Mouse (Mus musculus) heart, postnatal 25 days (tissue): ENCODE measurements around the gene Iars. TPM values are rescaled to one million over a fixed set of nuclear protein-coding genes. Genes with fewer than 3 reads are reported as not detected.

Experiments used
- DNase-seq: peaks from one replicate; pipeline ENCODE4 v3.0.0; 2022; ENCODE audit warnings: low spot score
- intact Hi-C: fragments of 180-260 bp; cut with DNase I; formaldehyde crosslinking; loops from one replicate; pipeline ENCODE4 v1.15.1; 2025
- total RNA-seq, 2 experiments: library from RNA; stranded (reverse); gene quantifications; 2 replicates each; pipeline ENCODE4 v1.2.3; 2021

The Iars gene
- total RNA-seq, result 10 to 100 TPM; 62.4 to 62.6 TPM

DNA sequence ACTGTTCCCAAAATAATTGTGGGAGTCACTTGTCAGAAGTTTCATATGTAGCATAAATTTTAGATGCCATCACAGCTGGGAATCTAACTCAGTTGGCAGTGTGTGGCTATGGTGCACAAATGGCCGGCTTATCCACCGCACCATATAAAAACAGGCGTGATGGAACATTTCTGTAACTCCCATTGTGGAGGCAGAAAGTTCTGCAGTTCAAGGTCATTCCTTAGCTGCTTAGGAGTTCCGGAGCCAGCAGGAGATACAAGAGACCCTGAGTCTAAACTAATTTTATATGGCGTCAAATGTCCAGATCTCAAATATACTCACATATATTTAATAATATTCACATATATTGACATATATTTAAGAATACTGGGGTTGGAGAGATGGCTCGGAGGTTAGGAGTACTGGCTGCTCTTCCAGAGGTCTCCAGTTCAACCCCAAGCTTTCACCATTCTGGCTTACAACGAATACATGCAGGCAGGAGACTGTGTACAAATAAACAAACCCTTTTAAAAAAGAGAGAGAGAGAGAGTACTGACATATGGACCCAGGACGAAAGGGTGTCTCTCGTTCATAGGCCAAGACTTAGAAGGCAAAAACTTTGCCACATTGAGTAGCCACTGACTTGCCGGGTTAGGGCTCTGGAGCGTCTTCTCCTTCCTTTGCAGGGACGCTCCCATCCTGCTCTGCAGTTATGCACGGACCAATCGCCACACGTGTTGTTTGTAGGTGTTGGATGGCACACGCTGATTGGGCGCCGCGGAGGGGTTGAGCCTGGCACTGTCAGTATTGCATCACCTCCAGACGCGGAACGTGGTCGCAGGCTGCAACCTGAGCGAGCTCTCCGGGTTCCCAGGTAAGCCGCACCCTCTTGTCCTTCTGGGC, at the start of gene Iars:
TSS of gene Iars (plus strand) at position 750 of the 882 bp plus-strand sequence.
- DNase-seq, result peak; percentile 98
- intact Hi-C loops, result no loop called here

DNA sequence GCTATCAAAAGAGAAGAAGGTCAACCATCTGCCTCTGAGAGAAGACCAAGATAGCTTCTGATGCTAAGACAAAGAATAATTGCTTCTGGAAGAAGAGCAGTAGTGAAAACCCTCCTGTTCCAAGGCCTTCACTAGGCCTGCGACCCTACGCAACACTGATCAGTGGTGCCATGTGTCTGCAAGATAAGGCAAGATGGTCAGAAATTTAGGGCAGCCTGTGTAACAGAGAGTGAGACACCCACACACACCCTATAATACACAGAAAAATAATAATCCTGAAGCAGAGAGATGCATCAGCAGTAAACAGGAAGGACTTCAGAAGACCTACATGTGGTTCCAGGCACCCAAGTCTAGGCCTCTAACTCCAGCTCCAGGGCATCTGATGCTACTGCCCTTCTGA, 41.9 kb upstream of the Iars start:
- DNase-seq, result no peak
- intact Hi-C loops, result loop anchor here (5.0 kb wide), 2 partner anchors 78 to 303 kb away; no protein-coding TSS in a partner anchor

DNA sequence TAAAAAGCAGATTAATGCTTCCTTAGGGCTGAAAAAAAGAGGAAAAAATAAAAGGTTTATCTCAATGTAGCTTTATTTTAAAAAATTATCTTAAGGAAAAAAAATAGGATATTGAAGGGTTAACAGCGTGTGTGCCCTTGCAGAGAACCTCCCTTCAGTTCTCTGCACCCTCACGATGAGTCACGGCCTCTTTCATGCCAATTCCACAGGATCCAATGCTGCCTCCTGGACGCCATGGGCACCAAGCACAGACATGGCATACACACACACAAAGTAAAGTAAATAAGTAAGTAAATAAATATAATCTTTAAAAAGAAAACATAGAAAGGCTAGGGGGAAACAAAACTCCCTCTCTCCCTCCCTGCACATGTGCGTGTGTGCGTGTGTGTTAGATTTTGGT, 39.2 kb upstream of the Iars start:
- no peak for DNase-seq
- intact Hi-C loops, result loop anchor here (5.0 kb wide), 2 partner anchors 80 to 305 kb away; no protein-coding TSS in a partner anchor

DNA sequence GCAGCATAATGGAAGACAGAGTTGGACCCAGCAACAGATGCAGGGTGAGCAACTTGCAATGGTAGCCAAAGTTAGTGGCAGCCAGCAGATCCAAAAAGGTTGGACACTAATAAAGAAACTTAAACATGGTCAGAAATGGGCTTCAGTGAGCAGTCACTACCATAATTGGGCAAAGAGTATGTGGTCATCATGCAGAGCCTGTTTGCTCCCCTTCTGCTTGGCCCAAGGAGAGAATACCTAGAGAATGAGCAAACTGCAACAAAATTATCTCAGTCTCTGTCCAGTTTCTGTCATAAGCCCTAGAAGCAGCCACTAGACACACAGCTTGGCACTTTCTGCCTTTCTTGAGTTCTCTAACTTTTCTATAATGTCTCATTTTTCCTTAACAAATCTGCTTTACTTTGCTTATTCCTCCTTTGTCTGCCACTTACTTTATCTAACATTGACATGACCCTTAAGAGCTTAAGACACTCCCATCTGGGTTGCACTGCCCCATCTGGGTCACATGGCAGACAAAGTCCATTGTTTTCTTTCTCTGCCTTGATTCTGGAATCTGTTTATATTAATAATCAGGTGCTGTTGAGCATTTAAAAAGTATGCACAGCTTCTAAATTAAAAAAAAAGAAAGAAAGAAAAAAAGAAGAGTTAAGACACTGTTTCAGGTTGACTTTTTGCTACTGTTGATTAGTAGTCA, 38.1 kb upstream of the Iars start:
- DNase-seq, result no peak
- intact Hi-C loops, result loop anchor here (5.0 kb wide), 2 partner anchors 82 to 307 kb away; no protein-coding TSS in a partner anchor

DNA sequence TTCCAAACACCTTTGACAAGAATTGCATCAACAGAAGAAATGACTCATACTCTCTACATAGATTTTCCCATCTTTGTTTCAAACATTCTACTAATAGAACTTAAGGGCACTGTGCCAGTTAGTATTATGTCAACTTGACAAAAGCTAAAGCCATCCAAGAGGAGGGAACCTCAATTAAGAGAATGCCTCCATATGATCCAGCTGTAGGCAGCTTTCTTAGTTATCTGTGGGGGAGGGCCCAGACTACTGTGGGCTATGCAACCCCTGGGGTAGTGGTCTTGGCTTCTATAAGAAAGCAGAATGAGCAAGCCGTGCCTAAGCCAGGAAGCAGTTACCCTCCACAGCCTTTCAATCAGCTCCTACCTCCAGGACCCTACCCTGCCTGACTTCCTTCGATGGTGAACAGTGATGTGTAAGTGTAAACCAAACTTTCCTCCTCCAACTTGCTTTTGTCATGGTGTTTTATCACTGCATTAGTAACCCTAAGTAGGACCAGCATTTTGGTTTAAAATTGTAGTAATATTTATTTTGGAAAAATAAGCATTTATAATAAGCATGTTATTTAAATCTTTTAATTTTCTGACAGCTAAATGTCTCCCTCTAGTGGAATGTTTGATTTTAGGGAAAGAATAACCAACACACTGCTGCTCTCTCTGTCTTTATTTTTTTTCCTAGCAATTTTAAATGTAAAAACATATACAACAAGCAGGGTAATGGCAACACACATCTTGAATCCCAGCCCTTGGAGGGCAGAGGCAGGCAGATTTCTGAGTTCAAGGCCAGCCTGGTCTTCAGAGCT, 37.0 kb upstream of the Iars start:
- intact Hi-C loops, result loop anchor here (1.0 to 5.0 kb wide), 4 partner anchors 83 to 308 kb away; no protein-coding TSS in a partner anchor
- no peak for DNase-seq

DNA sequence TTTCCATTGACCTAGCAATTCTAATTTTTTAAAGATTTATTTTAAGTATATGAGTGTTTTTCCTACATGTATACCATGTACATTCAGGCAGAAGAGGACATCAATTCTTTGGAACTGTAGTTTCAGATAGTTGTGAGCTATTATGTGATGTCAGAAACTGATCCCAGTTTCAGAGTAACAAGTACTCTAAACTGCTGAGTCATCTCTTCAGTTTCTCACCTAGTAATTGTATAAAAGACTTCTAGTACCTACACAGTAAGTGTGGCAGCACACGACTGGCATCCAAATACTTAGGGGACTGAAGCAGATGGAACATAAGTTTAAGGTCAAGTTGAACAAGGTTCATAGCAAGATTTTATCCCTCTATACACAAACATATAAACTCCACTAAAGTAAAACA, 35.9 kb upstream of the Iars start:
- no peak for DNase-seq
- intact Hi-C loops, result loop anchor here (5.0 kb wide), 1 partner anchor 254 kb away; no protein-coding TSS in a partner anchor

DNA sequence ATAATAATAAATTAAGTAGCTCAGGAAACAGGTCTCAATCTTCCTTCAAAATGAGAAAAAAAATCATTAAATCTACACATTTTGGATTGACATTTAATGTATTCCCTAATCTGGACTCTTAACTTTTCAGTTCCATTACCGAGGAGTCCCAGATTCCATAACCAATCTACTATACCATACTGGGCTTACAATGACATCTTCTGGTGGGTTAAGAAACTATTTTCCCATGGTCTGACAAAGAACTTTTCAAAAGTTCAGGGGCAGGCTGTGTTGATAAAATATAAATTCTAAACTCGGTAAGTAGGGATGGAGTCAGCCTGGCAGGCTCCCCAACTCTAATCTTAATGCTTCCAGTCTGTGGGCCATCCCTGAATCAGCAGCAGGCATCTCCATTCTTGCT, 30.8 kb upstream of the Iars start:
- intact Hi-C loops, result loop anchor here (5.0 to 10.0 kb wide), 2 partner anchors 309 to 436 kb away; partner anchors contain the start of genes Bicd2 and Card19
- DNase-seq, result no peak

DNA sequence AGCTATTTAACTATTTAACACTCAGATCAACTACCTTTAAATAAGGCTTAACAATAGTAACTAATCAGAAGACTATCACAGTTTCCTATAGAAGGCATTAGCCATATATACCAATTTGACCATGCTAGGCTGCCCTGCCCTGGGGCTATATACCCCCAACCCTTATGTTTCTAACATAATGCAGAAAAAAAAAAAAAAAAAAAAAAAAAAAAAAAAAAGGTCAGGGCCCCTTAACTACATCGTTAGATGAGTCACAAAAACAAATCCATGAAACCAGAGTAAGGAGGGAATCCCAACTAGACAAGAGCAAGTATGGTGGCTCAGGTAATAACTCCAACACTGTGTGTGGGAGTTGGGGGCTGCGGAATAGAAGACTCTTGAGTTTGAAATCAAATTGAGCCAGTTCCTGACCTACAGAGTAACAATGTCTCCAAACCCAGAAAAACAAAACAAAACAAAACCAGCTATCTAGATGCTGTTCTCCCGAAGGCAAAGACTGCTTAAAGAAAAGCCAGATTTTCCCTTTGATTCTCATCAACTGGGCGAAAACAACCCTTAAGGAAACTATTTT, 30.0 kb upstream of the Iars start:
- intact Hi-C loops, result loop anchor here (5.0 to 10.0 kb wide), 2 partner anchors 310 to 437 kb away; partner anchors contain the start of genes Bicd2 and Card19
- DNase-seq, result no peak

DNA sequence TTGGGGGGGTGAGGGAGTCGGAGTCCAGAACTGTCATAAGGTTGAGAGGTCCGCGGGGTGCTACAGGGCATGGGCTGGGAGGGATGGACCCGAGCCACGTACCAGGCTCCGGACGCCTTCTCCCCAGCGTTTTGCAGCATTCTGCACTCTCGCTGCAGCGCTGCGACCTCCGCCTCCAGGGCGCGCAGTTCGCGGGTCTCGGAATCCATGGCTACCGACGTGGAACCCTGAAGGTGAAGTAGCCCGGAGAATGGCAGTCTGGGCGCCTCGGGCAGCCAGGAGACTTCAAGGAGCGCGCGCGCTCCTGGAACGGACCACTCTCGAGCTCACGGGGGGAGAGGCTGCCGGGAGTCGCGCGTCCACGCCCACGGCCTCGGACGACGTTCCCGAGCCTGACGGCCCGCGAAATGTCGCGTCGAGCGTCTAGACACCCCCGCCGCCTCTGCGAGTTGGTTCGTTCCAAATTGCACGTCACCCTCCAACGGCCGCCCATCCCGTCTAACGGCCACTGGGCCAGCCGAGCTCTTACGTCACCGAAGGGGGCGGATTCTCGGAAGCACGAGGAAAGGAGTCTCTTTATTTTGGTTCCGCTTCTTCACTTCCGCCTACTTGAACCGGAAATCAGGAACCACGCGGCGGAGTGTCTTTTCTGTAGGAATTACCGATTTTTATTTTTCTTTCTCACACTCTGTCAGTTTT, 29.3 kb upstream of the Iars start, which contains the start of the genes Cenpp and Nol8:
TSS of gene Cenpp (minus strand) at position 305 of the 699 bp plus-strand sequence.
TSS of gene Nol8 (plus strand) at position 598 of the 699 bp plus-strand sequence.
- peak; percentile 97 for DNase-seq
- intact Hi-C loops, result loop anchor here (5.0 to 10.0 kb wide), 2 partner anchors 310 to 438 kb away; partner anchors contain the start of genes Bicd2 and Card19

DNA sequence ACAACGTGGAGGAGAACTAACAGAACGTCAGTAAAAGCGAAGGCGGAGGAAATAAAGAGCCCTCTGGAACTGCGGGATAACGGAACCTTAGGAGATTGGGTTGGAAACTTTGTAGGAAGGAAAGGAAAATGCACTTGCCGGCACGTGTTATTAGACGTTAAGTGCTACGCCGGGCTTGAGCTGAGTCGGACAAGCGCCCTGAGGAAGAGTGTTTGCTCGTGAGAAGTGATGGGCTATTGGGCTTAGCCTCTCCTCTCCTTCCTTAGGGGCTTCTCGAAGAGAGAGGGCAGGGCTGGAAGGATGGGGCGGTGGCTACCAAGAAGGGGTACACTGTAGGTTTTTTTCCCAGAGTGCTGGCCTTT, 28.7 kb upstream of the Iars start:
- intact Hi-C loops, result loop anchor here (5.0 to 10.0 kb wide), 2 partner anchors 311 to 438 kb away; partner anchors contain the start of genes Bicd2 and Card19
- no peak for DNase-seq

DNA sequence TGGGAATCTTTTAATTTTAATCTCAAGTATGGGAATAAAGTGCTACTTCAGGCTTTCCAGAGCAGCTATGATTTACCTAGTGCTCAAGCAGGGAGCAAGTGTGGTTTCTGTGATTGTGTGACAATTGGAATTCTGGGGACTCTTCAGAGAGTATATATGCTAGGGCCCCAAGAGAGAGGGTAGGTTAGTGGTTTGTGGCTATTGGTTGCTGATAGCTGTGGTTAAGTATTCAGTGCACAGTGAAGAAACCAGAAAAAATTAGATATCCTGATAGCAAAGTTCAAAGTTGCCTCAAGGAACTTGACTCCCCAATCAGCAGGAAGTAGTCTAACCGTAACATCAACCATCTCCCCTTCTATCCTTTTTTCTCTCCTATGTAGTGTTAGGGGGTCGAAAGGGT, 4.1 kb upstream of the Iars start:
- DNase-seq, result no peak
- intact Hi-C loops, result no loop called here

DNA sequence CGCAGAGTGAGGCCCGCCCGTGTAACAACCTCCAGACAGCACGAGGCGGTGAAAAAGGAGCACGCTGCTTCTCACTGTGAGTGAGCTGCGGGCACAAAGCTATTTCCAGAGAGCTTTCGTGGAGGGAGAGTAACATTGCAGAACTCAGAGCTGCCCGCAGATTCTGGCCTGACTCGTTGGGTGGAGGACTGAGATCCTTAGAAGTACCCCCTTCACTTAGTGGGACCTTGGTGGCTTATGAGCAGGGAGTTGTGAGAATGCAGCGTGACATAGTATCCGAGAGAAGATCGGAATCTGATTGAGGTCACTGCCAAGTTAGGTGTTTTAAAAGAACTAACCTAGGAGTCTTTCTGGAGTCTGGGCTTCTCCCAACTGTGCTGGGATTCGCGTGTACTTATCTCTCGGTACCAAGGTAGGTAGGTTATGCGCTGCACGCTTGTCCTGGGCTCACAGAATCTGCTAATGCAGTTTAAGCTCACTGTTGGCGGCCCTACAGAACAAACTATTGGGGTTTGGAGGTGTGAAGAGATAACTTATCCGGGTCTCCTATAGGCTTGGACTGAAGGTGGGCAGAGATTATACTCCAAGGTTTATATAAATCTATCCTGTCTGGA, 440 bp downstream of the Iars start:
- DNase-seq, result no peak
- intact Hi-C loops, result no loop called here

DNA sequence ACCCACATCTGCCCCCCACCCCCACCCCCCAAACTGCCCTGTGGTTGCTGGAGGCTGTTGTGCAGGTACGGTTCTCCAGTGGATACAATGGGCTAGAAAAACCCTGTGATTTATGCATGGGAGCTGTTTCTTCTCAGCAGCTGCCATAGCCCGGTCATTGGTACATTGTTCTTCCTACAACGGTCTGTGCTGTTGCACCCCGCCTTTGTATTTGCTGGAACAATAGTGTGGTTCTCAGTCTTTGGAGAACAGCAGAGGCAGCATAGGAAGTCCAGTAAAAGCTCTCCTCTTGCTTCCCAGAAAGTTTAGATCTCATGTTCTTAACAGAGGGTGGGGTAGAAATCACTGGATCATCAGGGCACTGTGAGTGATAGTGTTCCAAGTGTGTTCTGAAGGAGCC, 2.4 kb downstream of the Iars start:
- intact Hi-C loops, result no loop called here
- DNase-seq, result no peak

DNA sequence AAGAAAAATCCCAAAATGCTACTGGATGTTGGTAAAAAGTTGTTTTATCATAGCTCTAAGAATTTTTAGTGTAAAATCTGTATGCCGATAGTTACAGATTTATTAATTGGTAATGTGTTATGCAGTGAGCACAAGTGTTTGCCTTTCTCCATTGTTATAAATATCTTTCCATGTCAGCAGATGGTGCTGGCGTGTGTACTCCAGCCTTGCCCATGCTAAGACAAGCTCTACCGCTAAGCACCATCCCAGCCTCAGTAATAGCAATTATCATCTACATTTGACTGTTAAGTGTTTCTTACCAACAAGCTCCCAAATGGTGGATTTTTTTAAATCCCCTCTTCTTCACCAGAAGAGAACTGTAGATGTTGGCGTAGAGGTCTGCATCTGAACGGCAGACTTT, 9.2 kb downstream of the Iars start:
- no peak for DNase-seq
- intact Hi-C loops, result no loop called here

DNA sequence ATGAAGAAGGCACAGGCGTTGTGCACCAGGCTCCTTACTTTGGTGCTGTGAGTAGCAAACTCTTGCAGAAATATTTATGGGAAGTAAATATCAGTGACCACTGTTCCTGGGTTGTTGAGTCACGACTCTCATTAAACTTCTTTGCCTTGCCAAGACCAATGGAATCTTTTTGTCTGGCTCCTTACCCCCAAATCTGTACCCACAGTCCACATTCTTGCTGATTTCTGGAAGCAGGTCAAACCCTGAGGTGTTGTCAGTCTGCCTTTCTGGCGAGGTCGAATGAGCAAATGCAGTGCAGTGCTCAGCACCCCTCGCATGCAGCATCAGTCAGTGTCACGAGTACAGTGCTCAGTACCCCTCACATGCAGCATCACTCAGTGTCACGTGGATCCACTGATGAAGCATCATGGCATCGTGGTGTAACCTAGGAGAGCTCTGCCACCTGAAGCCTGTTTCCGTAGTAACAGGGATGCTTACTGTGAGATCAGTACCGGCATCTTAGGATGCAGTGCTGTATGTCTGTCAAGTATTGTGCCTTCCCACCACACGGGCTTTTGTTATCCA, 21.4 kb downstream of the Iars start:
- intact Hi-C loops, result no loop called here
- no peak for DNase-seq

DNA sequence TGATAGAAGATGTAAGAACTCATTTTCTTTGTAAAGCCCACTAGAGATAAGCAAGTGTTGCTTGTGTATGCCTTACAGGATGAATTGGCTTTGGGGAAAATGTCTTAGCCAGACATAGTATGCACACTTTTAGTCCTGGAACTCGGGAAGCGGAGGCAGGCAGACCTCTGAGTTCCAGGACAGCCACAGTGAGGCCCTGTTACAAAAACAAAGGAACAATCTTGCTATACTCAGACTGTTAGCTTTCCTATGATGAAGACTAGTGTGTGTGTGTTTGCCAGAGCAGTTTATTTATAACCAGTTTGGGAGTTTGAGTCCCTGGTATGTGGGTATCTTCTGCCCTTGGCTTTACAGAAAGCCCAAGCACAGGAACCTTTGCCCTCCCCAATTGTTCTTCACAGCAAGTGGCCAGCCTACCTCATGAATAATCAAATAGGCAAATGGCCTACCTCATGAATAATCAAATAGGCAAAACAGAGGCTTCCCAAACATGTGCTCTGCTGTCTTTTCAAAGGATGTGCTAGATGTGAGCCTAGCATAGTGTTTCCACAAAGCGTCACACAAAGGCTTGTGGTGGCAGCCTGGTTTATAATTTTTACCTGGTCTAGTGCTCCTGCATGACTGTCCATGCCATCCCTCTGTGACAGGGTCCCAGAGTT, 24.3 kb downstream of the Iars start:
- DNase-seq, result no peak
- intact Hi-C loops, result no loop called here

DNA sequence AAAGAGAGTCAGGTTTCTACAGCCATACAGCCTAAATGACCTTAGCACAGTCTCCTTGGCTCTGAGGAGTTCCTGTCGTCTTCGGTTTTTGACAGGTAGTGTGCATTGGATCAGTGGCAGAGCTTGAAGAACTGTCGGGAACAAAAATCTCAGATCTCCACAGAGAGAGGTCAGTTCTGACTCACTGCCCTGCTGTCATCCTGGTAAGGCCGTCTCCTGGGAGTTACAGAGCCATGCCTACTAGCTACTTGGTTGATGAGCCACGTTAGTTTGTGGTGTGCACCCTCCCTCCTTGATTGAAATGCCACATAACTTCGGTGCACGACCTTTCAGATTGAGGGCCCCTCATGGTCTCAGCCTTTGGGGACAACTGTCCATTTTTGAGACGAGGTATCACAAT, 26.4 kb downstream of the Iars start:
- intact Hi-C loops, result no loop called here
- DNase-seq, result no peak
